Mouse (Mus musculus) hindbrain, embryonic 10.5 days (tissue): ENCODE measurements around the gene Atg4d. TPM values are rescaled to one million over a fixed set of nuclear protein-coding genes. Genes with fewer than 3 reads are reported as not detected.

Experiments used
- DNase-seq: peaks from one replicate; pipeline ENCODE4 v3.0.0-alpha.2; 2017; ENCODE audit warnings: low spot score
- H3K27ac ChIP-seq: fragments of 300-500 bp; sonication (generic); 2 replicates; pipeline ENCODE4 v1.5.1; 2016; ENCODE audit warnings: mild to moderate bottlenecking, moderate library complexity
- H3K27me3 ChIP-seq: fragments of 300-500 bp; sonication (generic); 2 replicates; pipeline ENCODE4 v1.6.1; 2016; ENCODE audit warnings: mild to moderate bottlenecking; ENCODE audit not compliant: poor library complexity, insufficient read depth, severe bottlenecking
- H3K36me3 ChIP-seq: fragments of 300-500 bp; sonication (generic); 2 replicates; pipeline ENCODE4 v1.6.1; 2016; ENCODE audit warnings: mild to moderate bottlenecking, moderate library complexity
- H3K4me1 ChIP-seq: fragments of 300-500 bp; sonication (generic); replicated peaks from 2 replicates; pipeline ENCODE4 v1.6.1; 2016; ENCODE audit warnings: mild to moderate bottlenecking
- H3K4me3 ChIP-seq: fragments of 300-500 bp; sonication (generic); 2 replicates; pipeline ENCODE4 v1.5.1; 2016; ENCODE audit warnings: mild to moderate bottlenecking, moderate library complexity
- H3K9me3 ChIP-seq: fragments of 300-500 bp; sonication (generic); 2 replicates; pipeline ENCODE4 v1.6.1; 2016; ENCODE audit warnings: mild to moderate bottlenecking, moderate library complexity
- WGBS: fragments of 180-500 bp; shearing (Covaris S2); methylation state at CpG from one replicate; pipeline ENCODE4 v1.1.7; 2016; 5-methylcytosine and 5-hydroxymethylcytosine counted together
- polyA plus RNA-seq: library from polyadenylated mRNA; unstranded; fragments of >200 nt; fragmentation: Nextera tagmentation; extraction: Ambion mirVana; gene quantifications from 2 replicates; pipeline ENCODE4 v1.2.1, GENCODE M21; 2016

Gene Atg4d
- polyA plus RNA-seq, 1 experiment from 2014 or later = 59.4 TPM

GRCm38 (mm10) chr9:21232867-21233266 lies 32.2 kb upstream of the Atg4d start:
- H3K27ac ChIP-seq = no peak overlapping the region
- WGBS = 87% methylated on average over 5 of the region's 5 CpGs
- no peaks in the 10 kb centered on the region for H3K9me3 ChIP-seq
- DNase-seq = no peak
- peaks cover 22% of the 10 kb centered on the region for H3K4me1 ChIP-seq
- no peak overlapping the region for H3K4me3 ChIP-seq
- peaks cover 78% of the 10 kb centered on the region for H3K36me3 ChIP-seq
- peaks cover 9% of the 10 kb centered on the region; the same call in 1 of the 2 replicates for H3K27me3 ChIP-seq

DNA sequence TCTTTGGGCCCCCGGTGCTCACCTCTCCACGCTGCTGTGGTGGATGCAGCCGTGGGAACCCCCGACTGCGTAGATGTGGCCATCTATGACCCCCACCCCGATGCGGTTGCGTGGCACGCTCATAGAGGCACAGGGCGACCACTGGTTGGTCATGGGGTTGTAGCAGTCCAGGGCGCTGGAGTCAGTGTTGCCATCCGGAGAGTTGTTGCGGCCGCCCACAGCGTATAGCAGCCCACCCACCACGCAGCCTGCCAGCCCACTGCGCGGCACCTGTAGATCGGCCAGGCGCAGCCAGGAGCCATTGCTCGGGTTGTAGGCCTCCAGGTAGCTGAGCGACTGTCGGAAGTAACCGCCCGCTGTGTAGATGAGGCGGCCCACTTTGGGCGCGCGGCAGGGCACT lies 31.7 kb upstream of the Atg4d start:
- Histone ChIP-seq H3K9me3 (no peaks in the 10 kb centered on the region), H3K27me3 (peaks cover 7% of the 10 kb centered on the region; the same call in 1 of the 2 replicates), H3K27ac (no peak overlapping the region), H3K36me3 (peaks cover 78% of the 10 kb centered on the region), H3K4me3 (no peak overlapping the region), H3K4me1 (peaks cover 23% of the 10 kb centered on the region)
- WGBS = 87% methylated on average over 29 of the region's 29 CpGs
- DNase-seq = no peak

GRCm38 (mm10) chr9:21233805-21234204 lies 31.3 kb upstream of the Atg4d start:
- H3K27ac ChIP-seq = no peak overlapping the region
- H3K4me3 ChIP-seq = no peak overlapping the region
- whole genome bisulfite sequencing = 79% methylated on average over 28 of the region's 28 CpGs
- DNase-seq = no peak
- peaks cover 77% of the 10 kb centered on the region for H3K36me3 ChIP-seq
- H3K9me3 ChIP-seq = no peaks in the 10 kb centered on the region
- peaks cover 23% of the 10 kb centered on the region for H3K4me1 ChIP-seq
- 0 out of 2 replicates have a peak, but pooled peaks cover 7% of the 10 kb centered on the region for H3K27me3 ChIP-seq

DNA sequence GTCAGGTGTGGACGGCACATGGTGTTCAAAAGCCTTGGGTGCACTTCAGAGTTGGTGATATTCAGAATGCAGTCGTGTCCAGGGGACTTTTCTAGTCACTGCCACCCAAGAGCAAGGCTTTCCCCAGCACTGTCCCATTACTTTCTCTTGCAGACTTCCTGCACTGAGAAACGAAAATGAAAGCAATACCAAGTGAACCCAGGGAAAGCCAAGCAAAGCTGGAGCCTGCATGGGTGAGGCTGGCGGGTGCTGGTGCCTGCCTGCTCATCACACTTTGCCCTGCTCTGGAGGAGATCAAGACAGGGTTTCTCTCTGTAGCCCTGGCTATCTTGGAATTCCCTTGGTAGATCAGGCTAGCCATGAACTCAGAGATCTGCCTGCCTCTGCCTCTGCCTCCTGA lies 29.8 kb upstream of the Atg4d start:
- Histone ChIP-seq H3K4me1 (peaks cover 31% of the 10 kb centered on the region), H3K27ac (no peak overlapping the region), H3K9me3 (no peaks in the 10 kb centered on the region), H3K27me3 (peaks cover 16% of the 10 kb centered on the region), H3K36me3 (peaks cover 62% of the 10 kb centered on the region), H3K4me3 (no peak overlapping the region)
- WGBS = 80% methylated on average over 4 of the region's 4 CpGs
- DNase-seq = no peak

GRCm38 (mm10) chr9:21236991-21237367 lies 28.1 kb upstream of the Atg4d start:
- Histone ChIP-seq H3K36me3 (peaks cover 46% of the 10 kb centered on the region), H3K27ac (peak overlapping the region; percentile 98; the same call in 1 of the 2 replicates), H3K9me3 (no peaks in the 10 kb centered on the region), H3K4me1 (peaks cover 30% of the 10 kb centered on the region), H3K27me3 (peaks cover 30% of the 10 kb centered on the region), H3K4me3 (peak overlapping the region; percentile 82)
- no peak for DNase-seq
- WGBS = 87% methylated on average over 25 of the region's 25 CpGs

DNA sequence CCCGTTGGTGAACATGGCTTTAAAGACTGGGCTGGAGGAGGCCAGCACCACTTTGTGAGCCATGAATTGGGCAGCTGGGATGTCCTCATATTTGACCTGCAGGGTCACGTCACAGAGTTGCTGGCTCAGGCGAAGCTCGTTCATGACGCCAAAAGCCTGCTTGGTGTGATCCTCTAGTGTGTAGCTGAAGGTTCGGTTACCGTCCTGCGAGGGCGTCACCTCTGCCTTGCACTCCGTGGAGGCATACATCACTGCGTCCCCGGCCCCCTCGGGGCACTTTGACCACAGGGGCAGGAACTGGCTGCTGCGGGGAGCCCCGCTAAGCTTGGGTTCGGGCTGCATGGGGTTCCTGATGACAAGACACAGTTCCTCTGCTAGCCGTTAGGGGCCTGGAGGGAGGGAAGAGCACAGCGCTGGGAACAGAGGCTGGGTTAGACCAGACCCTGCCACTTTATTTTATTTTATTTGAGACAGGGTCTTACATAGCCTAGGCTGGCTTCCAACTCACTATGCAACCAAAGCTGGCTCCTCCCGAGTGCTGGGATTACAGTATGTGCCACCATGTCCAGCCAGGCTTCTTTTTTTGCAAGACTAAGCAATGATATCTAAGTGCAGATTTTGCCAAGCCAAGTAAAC lies 27.6 kb upstream of the Atg4d start:
- peak overlapping the region; percentile 82 for H3K4me3 ChIP-seq
- peak overlapping the region; percentile 98 for H3K27ac ChIP-seq
- peaks cover 35% of the 10 kb centered on the region for H3K27me3 ChIP-seq
- H3K9me3 ChIP-seq = 0 out of 2 replicates have a peak, but pooled peaks cover under 1% of the 10 kb centered on the region
- H3K4me1 ChIP-seq = peaks cover 30% of the 10 kb centered on the region
- peak; percentile 57 for DNase-seq
- whole genome bisulfite sequencing = 19% methylated on average over 19 of the region's 19 CpGs
- H3K36me3 ChIP-seq = peaks cover 42% of the 10 kb centered on the region

DNA sequence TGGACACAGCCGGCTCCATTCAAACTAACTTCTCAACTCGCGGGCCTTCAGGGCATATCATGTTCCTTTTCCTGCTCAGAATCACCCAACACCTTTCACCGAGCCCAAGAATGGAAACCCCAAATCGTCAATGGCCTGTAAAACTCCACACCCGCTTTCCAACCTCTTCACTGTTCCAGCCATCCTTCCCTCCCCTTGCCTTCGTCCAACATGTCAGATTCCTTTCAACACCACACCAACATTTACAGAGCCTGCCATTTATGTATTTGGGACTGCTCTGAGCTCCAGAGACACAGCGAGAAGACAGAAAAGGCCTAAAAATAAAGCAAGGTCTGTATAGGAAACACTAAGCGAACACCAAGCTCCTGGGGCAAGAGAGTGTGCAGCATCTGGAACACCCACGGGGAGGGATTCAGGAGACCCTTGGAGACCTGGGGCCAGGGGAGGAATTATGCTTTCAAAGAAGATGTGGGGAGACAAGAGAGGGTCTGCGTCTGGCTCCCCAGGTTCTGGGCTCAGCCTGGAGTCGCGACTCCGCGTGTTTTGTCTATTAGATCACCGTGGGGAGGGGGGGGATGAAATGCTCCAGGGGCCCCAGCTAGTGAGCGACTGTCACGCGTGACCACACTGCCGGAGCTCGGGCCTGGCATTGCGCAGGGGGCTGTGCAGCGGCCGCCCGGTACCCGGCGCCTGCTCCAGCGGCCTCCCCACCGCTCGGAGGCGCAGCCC lies 26.9 kb upstream of the Atg4d start:
- WGBS = 2% methylated on average over 31 of the region's 31 CpGs
- Histone ChIP-seq H3K4me3 (peak overlapping the region; percentile 82), H3K9me3 (0 out of 2 replicates have a peak, but pooled peaks cover 5% of the 10 kb centered on the region), H3K27ac (peak overlapping the region; percentile 98), H3K4me1 (peaks cover 30% of the 10 kb centered on the region), H3K27me3 (peaks cover 42% of the 10 kb centered on the region), H3K36me3 (peaks cover 35% of the 10 kb centered on the region)
- DNase-seq = peak; percentile 59

DNA sequence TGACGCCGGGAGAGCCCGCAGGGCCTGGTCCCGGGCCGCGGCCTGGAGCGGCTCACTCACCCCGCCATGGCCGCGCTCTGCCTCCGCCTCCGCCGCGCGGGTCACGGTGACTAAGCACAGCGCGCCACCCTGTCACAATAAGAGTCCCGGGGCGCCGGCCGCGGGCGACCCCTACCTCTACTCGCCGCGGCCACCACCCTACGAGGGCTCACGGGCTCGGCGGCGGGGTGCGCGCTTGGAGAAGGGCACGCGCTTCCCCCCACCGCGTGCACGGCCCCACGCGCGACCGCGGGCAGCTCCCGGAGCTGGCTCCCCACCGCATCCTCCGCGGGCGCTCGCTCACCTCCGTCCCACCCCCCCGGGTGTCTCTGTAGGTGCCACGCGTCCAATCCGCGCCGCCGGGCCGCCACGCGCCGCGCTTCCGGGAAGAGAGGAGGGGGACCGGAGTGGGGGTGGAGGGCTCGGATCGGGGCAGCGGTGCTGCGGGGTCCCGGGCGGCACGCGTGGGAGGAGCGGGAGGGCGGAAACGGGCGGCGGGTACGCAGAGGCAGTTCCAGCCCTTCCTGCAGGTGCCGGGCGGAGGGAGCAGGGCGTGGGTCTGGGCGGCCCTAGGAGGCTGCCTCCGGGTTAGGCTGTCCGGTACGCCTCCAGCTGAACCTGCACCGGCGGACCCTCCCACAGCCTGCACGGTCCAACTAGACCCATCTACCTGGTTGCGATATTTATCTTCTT lies 26.2 kb upstream of the Atg4d start, which contains the start of gene Keap1:
Gene Keap1 (minus strand): TSS at position 629 of the 732 bp plus-strand sequence.
- Histone ChIP-seq H3K9me3 (0 out of 2 replicates have a peak, but pooled peaks cover 5% of the 10 kb centered on the region), H3K4me1 (peaks cover 33% of the 10 kb centered on the region), H3K4me3 (peak within 1 kb of the TSS; percentile 82), H3K27me3 (peaks cover 43% of the 10 kb centered on the region), H3K27ac (peak within 1 kb of the TSS; percentile 98), H3K36me3 (peaks cover 28% of the 10 kb centered on the region)
- DNase-seq = peak; percentile 83
- WGBS = under 1% methylated on average over 90 of the region's 90 CpGs

DNA sequence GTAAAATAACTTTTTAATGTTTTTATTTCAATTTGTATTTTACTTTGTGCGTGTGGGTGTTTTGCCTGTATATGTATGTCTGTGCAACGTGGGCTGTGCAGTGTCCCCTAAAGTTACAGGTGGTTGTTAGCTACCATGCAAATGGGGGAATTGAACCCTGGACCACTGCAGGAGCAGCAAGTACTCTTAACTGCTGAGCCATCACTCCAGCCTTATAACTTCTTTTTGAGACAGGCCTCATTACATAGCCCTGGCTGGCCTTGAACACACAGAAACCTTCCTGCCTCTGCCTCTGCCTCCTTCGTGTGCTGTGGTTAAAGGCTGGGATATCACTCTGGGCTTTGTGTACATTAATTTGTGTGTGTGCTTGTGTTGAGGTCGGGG lies 25.6 kb upstream of the Atg4d start:
- H3K9me3 ChIP-seq = 0 out of 2 replicates have a peak, but pooled peaks cover 5% of the 10 kb centered on the region
- H3K27ac ChIP-seq = peak overlapping the region; percentile 98; the same call in 1 of the 2 replicates

GRCm38 (mm10) chr9:21241343-21241742 lies 23.8 kb upstream of the Atg4d start:
- Histone ChIP-seq H3K9me3 (0 out of 2 replicates have a peak, but pooled peaks cover 5% of the 10 kb centered on the region), H3K4me1 (peaks cover 46% of the 10 kb centered on the region), H3K27ac (no peak overlapping the region), H3K4me3 (no peak overlapping the region), H3K36me3 (0 out of 2 replicates have a peak, but pooled peaks cover 6% of the 10 kb centered on the region), H3K27me3 (peaks cover 67% of the 10 kb centered on the region)
- 7% methylated on average over 11 of the region's 11 CpGs for WGBS
- peak; percentile 88 for DNase-seq

More for the DNA sequence above, 25.6 kb upstream of the Atg4d start:
- peaks cover 48% of the 10 kb centered on the region for H3K27me3 ChIP-seq
- DNase-seq = no peak
- WGBS = 44% methylated on average over 4 of the region's 4 CpGs
- H3K4me1 ChIP-seq = peaks cover 38% of the 10 kb centered on the region
- H3K4me3 ChIP-seq = peak overlapping the region; percentile 82
- peaks cover 22% of the 10 kb centered on the region for H3K36me3 ChIP-seq

DNA sequence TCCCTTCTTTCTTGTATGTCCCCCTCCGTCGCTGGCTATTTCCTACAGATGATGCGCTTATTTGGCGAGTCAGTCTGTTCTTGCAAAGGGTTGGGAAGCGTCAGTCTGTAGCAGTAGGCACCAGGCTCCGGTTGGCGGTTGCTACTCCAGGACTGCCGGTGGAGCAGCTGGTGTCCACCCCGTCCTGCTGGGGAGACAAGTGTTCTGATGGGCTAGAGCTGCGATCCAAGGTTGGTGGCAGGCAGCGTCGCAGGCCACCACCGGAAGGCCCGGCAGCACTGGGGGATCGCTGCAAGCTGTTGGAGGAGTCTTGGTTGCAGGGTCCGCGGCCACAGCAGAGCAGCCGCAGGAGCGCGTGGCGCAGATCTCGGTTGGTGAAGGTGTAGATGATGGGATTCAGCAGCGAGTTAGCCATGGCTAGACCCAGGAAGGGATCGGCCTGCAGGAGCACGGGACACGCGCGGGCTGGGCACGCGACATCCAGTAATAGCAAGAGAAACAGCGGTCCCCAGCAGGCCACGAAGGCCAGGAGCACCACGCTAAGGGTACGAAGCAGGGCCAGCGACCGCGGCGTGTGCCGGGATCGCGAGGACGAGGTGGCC lies 21.2 kb upstream of the Atg4d start:
- Histone ChIP-seq H3K36me3 (no peaks in the 10 kb centered on the region), H3K9me3 (0 out of 2 replicates have a peak, but pooled peaks cover 5% of the 10 kb centered on the region), H3K27ac (peak overlapping the region; percentile 17), H3K4me1 (peaks cover 36% of the 10 kb centered on the region), H3K27me3 (peaks cover 93% of the 10 kb centered on the region), H3K4me3 (peak overlapping the region; percentile 57)
- peak; percentile 40 for DNase-seq
- WGBS = 5% methylated on average over 42 of the region's 42 CpGs

- Histone ChIP-seq H3K27ac (peak overlapping the region; percentile 17), H3K27me3 (peaks cover 98% of the 10 kb centered on the region), H3K36me3 (no peaks in the 10 kb centered on the region), H3K4me3 (peak overlapping the region; percentile 57), H3K4me1 (peaks cover 32% of the 10 kb centered on the region), H3K9me3 (0 out of 2 replicates have a peak, but pooled peaks cover 5% of the 10 kb centered on the region)
- peak; percentile 56 for DNase-seq
- WGBS = under 1% methylated on average over 72 of the region's 72 CpGs
These were observed 20.5 kb upstream of the Atg4d start for GRCm38 (mm10) chr9:21244428-21245112.
